Mouse (Mus musculus) left cerebral cortex, postnatal 36 days (tissue): ENCODE results near the gene Lpar5. TPM values are rescaled to one million over a fixed set of nuclear protein-coding genes. Genes with fewer than 3 reads are reported as not detected.

Experiments used
- DNase-seq, 2 experiments: peaks; one replicate each; pipeline ENCODE4 v3.0.0; 2021 to 2022; ENCODE audit warnings: low spot score in 2 of 2, mixed read lengths in 1 of 2
- intact Hi-C: fragments of 180-260 bp; cut with DNase I; formaldehyde crosslinking; loops from one replicate; pipeline ENCODE4 v1.15.1; 2025
- microRNA-seq: library from miRNA; unstranded; fragments of <30 nt; microRNA quantifications from one replicate; pipeline ENCODE4 v1.2.0, GENCODE M21; 2022
- total RNA-seq, 2 experiments: library from RNA; stranded (reverse); gene quantifications; 2 replicates each; pipeline ENCODE4 v1.2.3; 2021

Gene Lpar5
- total RNA-seq, 2 experiments from 2014 or later = 0.48 to 0.84 TPM

GRCm38 (mm10) chr6:125101444-125101843 is 33.7 kb downstream of the Lpar5 start:
- intact Hi-C loops = no loop called here
- DNase-seq = no peak

- no peak for DNase-seq
- intact Hi-C loops = no loop called here
These were observed 36.5 kb downstream of the Lpar5 start for GRCm38 (mm10) chr6:125104223-125104622.

GRCm38 (mm10) chr6:125107705-125108104 is 40.0 kb downstream of the Lpar5 start:
- no peak for DNase-seq
- intact Hi-C loops = no loop called here

- intact Hi-C loops = no loop called here
- DNase-seq = no peak
These were observed 41.7 kb downstream of the Lpar5 start for GRCm38 (mm10) chr6:125109371-125109770.

- no peak for DNase-seq
- intact Hi-C loops = no loop called here
These were observed 43.2 kb downstream of the Lpar5 start for GRCm38 (mm10) chr6:125110927-125111326.

- DNase-seq = no peak
- intact Hi-C loops = no loop called here
These were observed 44.8 kb downstream of the Lpar5 start for GRCm38 (mm10) chr6:125112553-125112952.

- no peak for DNase-seq
- intact Hi-C loops = no loop called here
These were observed 51.7 kb downstream of the Lpar5 start for GRCm38 (mm10) chr6:125119387-125119786.

- DNase-seq = no peak
- intact Hi-C loops = no loop called here
These were observed 61.0 kb downstream of the Lpar5 start for GRCm38 (mm10) chr6:125128724-125129123.

- no peak for DNase-seq
- intact Hi-C loops = no loop called here
These were observed 62.1 kb downstream of the Lpar5 start for GRCm38 (mm10) chr6:125129710-125130402.

GRCm38 (mm10) chr6:125131302-125132156 is 63.8 kb downstream of the Lpar5 start, which contains the start of gene Nop2:
Nop2 (plus strand) TSS chr6:125131909.
- intact Hi-C loops = loop anchor here (2.0 kb wide), 1 partner anchor 15 kb away; no protein-coding TSS in a partner anchor
- peak; percentile 82 to 83 for DNase-seq

Small RNA genes within 50 kb of the gene (microRNA-seq; reads per million reads assigned to microRNA genes)
- 1.8 reads per million for gene Mir7045

Other genes with a start within 250 kb of the Lpar5 start
- 100 to 1,000 TPM; 191 to 199 TPM for gene Usp5, start 238.4 kb upstream of the Lpar5 start, total RNA-seq
- 1 to 10 TPM; 1.5 to 1.8 TPM for gene Cdca3, start 238.4 kb upstream of the Lpar5 start, total RNA-seq
- under 1 TPM in 1 of 2 experiments, not detected in 1; 0.30 TPM for gene Gnb3, start 227.6 kb upstream of the Lpar5 start, total RNA-seq
- 10 to 100 TPM; 12.6 to 37.2 TPM for gene P3h3, start 210.2 kb upstream of the Lpar5 start, total RNA-seq
- 100 to 1,000 TPM; 218 to 235 TPM for gene Gpr162, start 203.9 kb upstream of the Lpar5 start, total RNA-seq
- gene Cd4, start 179.7 kb upstream of the Lpar5 start, total RNA-seq = 1 to 10 TPM; 5.4 to 5.8 TPM
- 1 to 10 TPM; 2.7 to 3.1 TPM for gene Lag3, start 156.2 kb upstream of the Lpar5 start, total RNA-seq
- 1,000 to 10,000 TPM in 1 of 2 experiments, 100 to 1,000 TPM in 1; 913 to 1,047 TPM for gene Ptms, start 147.8 kb upstream of the Lpar5 start, total RNA-seq
- 100 to 1,000 TPM; 606 to 697 TPM for gene Mlf2, start 136.5 kb upstream of the Lpar5 start, total RNA-seq
- 100 to 1,000 TPM; 153 to 170 TPM for gene Cops7a, start 102.4 kb upstream of the Lpar5 start, total RNA-seq
- 100 to 1,000 TPM; 179 to 184 TPM for gene Pianp, start 71.2 kb upstream of the Lpar5 start, total RNA-seq
- gene Zfp384, start 58.8 kb upstream of the Lpar5 start, total RNA-seq = 10 to 100 TPM; 33.3 to 52.7 TPM
- 10 to 100 TPM; 55.2 to 63.9 TPM for gene Ing4, start 28.2 kb upstream of the Lpar5 start, total RNA-seq
- gene Acrbp, start 18.2 kb upstream of the Lpar5 start, total RNA-seq = 10 to 100 TPM in 1 of 2 experiments, 1 to 10 TPM in 1; 8.3 to 13.4 TPM
- gene Chd4, start 28.1 kb downstream of the Lpar5 start, total RNA-seq = 100 to 1,000 TPM; 153 to 166 TPM
- 10 to 100 TPM; 26.4 to 26.6 TPM for gene Nop2, start 64.0 kb downstream of the Lpar5 start, total RNA-seq
- 10 to 100 TPM; 63.0 to 67.2 TPM for gene Iffo1, start 77.3 kb downstream of the Lpar5 start, total RNA-seq
- gene Gapdh, start 98.5 kb downstream of the Lpar5 start, total RNA-seq = 1,000 to 10,000 TPM; 2,336 to 2,609 TPM
- gene Ncapd2, start 123.8 kb downstream of the Lpar5 start, total RNA-seq = 10 to 100 TPM; 24.2 to 30.2 TPM
- gene Mrpl51, start 123.9 kb downstream of the Lpar5 start, total RNA-seq = 10 to 100 TPM; 63.3 to 66.1 TPM
- gene Vamp1, start 147.6 kb downstream of the Lpar5 start, total RNA-seq = 100 to 1,000 TPM; 101 to 114 TPM
- 1 to 10 TPM; 3.7 to 4.9 TPM for gene Tapbpl, start 163.9 kb downstream of the Lpar5 start, total RNA-seq
- not detected for gene Cd27, start 169.1 kb downstream of the Lpar5 start, total RNA-seq
- not detected for gene Tuba3a, start 218.1 kb downstream of the Lpar5 start, total RNA-seq
- 1 to 10 TPM; 7.4 to 8.4 TPM for gene Ltbr, start 246.0 kb downstream of the Lpar5 start, total RNA-seq